Mouse (Mus musculus): ENCODE results near the gene Dhx38.

DNA sequence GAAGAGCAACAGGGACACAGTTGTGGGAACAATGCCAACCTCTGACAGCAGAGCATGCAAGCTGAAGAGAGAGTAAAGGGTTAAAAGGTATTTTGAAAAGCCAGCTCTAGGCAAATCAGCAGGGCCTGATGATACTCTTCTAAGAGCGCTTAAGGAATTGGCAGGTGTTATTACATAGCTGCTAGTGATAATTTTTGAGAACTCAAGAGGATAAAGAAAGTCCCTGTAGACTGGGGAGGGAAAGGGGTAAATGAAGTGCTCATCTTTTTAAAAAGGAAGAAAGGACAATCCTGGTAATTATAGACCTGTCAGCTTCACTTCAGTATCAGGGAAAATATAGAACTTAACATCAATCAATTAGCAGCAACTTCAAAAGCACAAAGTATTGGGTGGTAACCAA is 62.1 kb downstream of the Dhx38 start:
- TF ChIP-seq TAL1 (IDR thresholded peaks at IDR 0.05; ENCODE audit: low read length) (no peak), GATA1 (IDR thresholded peaks at IDR 0.05; ENCODE audit: low read length) (no peak)

All from erythroblast, embryonic 14.5 days (primary cell).